In the genomic region with DNA sequence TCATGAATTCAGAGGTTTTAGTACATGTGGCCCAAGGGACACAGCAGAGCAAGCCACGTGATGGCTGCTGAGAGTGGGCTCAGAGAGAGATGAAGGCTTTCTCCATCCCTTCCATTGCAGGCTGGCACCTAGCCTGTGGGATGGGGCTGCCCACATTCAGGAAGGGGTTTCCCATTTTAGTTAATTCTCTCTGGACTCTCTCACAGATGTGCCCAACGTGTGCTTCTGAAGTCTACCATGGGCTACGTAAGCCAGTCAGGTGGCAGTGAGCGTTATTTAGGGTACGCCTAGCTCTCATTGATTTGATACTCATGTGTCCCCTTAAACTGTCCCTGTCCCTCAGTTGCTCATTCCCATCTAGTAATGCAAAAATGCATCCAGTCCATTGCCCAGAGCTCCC, we compare ENCODE assay signal across 41 mouse cellular contexts. TPM values are rescaled to one million over a fixed set of nuclear protein-coding genes. Genes with fewer than 3 reads are reported as not detected.
"Had no signal": no experiment of that assay in that cellular context is flagged by ENCODE, and none has a peak within 500 bp of the region (broad histone marks: within the 10 kb centered on the region; RNA-seq: fewer than 3 reads in every experiment).

No protein-coding gene starts in this region.

- DNase-seq: heart, postnatal 10 days; heart, postnatal 36 days; heart, postnatal 4 days; kidney, adult 11 months; kidney, adult 18-20 months; kidney, adult 2 months; kidney, adult 8-10 months; kidney, adult 9 months; kidney, postnatal 10 days; kidney, postnatal 14 days; kidney, postnatal 25 days; kidney, postnatal 36 days; kidney, postnatal 4 days; layer of hippocampus, adult 9-11 months; layer of hippocampus, postnatal 36 days had no signal

- H3K9ac ChIP-seq: heart, embryonic 12.5 days; heart, embryonic 13.5 days; heart, embryonic 15.5 days; hindbrain, embryonic 12.5 days; hindbrain, embryonic 13.5 days; hindbrain, embryonic 14.5 days; hindbrain, embryonic 15.5 days; intestine, embryonic 15.5 days; kidney, embryonic 15.5 days had no signal

- H3K27me3 ChIP-seq: heart, embryonic 12.5 days; heart, embryonic 15.5 days; hindbrain, embryonic 13.5 days; hindbrain, embryonic 15.5 days; intestine, embryonic 15.5 days; kidney, embryonic 15.5 days had no signal

- H3K9me3 ChIP-seq: heart, embryonic 12.5 days; heart, embryonic 13.5 days; heart, embryonic 15.5 days; hindbrain, embryonic 10.5 days; hindbrain, embryonic 12.5 days; hindbrain, embryonic 13.5 days; hindbrain, embryonic 15.5 days; intestine, embryonic 15.5 days; kidney, embryonic 15.5 days had no signal

- ATAC-seq: hindbrain, embryonic 16.5 days; hindbrain, postnatal 0 days; inflammation-experienced regulatory T-cells, adult 6 months; intestine, embryonic 15.5 days; intestine, embryonic 16.5 days; intestine, postnatal 0 days had no signal

- H3K4me2 ChIP-seq: heart, embryonic 12.5 days; heart, embryonic 13.5 days; heart, embryonic 15.5 days; hindbrain, embryonic 12.5 days; hindbrain, embryonic 13.5 days; hindbrain, embryonic 14.5 days; hindbrain, embryonic 15.5 days; intestine, embryonic 15.5 days; kidney, embryonic 15.5 days had no signal

- H3K4me3 ChIP-seq: heart, embryonic 12.5 days; heart, embryonic 13.5 days; heart, embryonic 15.5 days; hindbrain, embryonic 10.5 days; hindbrain, embryonic 12.5 days; hindbrain, embryonic 13.5 days; hindbrain, embryonic 15.5 days; intestine, embryonic 15.5 days; kidney, embryonic 15.5 days; layer of hippocampus, adult 2 months; left cerebral cortex, adult 2 months had no signal

- H3K36me3 ChIP-seq: heart, embryonic 12.5 days; heart, embryonic 13.5 days; heart, embryonic 15.5 days; hindbrain, embryonic 10.5 days; hindbrain, embryonic 12.5 days; hindbrain, embryonic 13.5 days; hindbrain, embryonic 15.5 days; intestine, embryonic 15.5 days; kidney, embryonic 15.5 days had no signal

- H3K4me1 ChIP-seq: heart, embryonic 12.5 days; heart, embryonic 13.5 days; heart, embryonic 15.5 days; hindbrain, embryonic 10.5 days; hindbrain, embryonic 12.5 days; hindbrain, embryonic 13.5 days; hindbrain, embryonic 15.5 days; intestine, embryonic 15.5 days; kidney, embryonic 15.5 days had no signal

- H3K27ac ChIP-seq: heart, embryonic 13.5 days; heart, embryonic 15.5 days; hindbrain, embryonic 10.5 days; hindbrain, embryonic 12.5 days; hindbrain, embryonic 13.5 days; hindbrain, embryonic 14.5 days; hindbrain, embryonic 15.5 days; hindbrain, postnatal 0 days; intestine, embryonic 15.5 days; kidney, embryonic 15.5 days; kidney, postnatal 0 days; layer of hippocampus, adult 2 months; left cerebral cortex, adult 2 months had no signal

RNA-seq across cellular contexts. Expression of gene Dyrk4, which starts 6.7 kb away (rescaled TPM):
- total RNA-seq: heart, postnatal 10 days; heart, postnatal 25 days; heart, postnatal 36 days; heart, postnatal 4 days; hematopoietic stem cell, adult 5-6 weeks; hindbrain, postnatal 0 days; layer of hippocampus, adult 18-20 months; left cerebral cortex, adult 2 months had no signal
- polyA plus RNA-seq: heart, embryonic 12.5 days; heart, embryonic 13.5 days; heart, embryonic 14.5 days; heart, embryonic 15.5 days; hindbrain, embryonic 11.5 days; hindbrain, embryonic 15.5 days; intestine, embryonic 14.5 days; intestine, embryonic 16.5 days; intestine, postnatal 0 days; kidney, adult 2 months; kidney, embryonic 14.5 days; kidney, embryonic 15.5 days; kidney, embryonic 16.5 days; kidney, postnatal 0 days had no signal
